In genomic region chr10:88426158-88426816, GRCm38 (mm10) we compare ENCODE assay signal across 8 mouse cellular contexts. TPM values are rescaled to one million over a fixed set of nuclear protein-coding genes. Genes with fewer than 3 reads are reported as not detected.
A peak's percentile ranks its signal among the peaks of the same experiment; 100 is the strongest.
DNase-seq lines count a peak whose midpoint lies in the region; ATAC-seq and TF ChIP-seq lines count a peak whose summit lies in the region.

No protein-coding gene starts in this region.

- H3K27ac ChIP-seq in forebrain, postnatal 0 days (ENCODE audit: low read depth, low read length): no peak overlapping the region
- H3K27ac ChIP-seq in liver, embryonic 13.5 days: no peak overlapping the region
- H3K27ac ChIP-seq in neural tube, embryonic 14.5 days (ENCODE audit: low read depth, low read length): no peak overlapping the region

- no peaks in the 10 kb centered on the region for H3K27me3 ChIP-seq in G1E (ENCODE audit: insufficient read depth, low read length)
- no peaks in the 10 kb centered on the region for H3K27me3 ChIP-seq in forebrain, postnatal 0 days (ENCODE audit: insufficient read depth, low read length)
- no peaks in the 10 kb centered on the region for H3K27me3 ChIP-seq in liver, embryonic 13.5 days
- no peaks in the 10 kb centered on the region for H3K27me3 ChIP-seq in neural tube, embryonic 14.5 days (ENCODE audit: control insufficient read depth, insufficient read depth, low read length)

- H3K4me2 ChIP-seq in forebrain, postnatal 0 days (ENCODE audit: low read depth): no peak overlapping the region
- H3K4me2 ChIP-seq in liver, embryonic 13.5 days: no peak overlapping the region
- no peak overlapping the region for H3K4me2 ChIP-seq in neural tube, embryonic 14.5 days (ENCODE audit: low read depth, low read length)

- no peak overlapping the region for H3K4me3 ChIP-seq in G1E (ENCODE audit: low read depth, low read length)
- H3K4me3 ChIP-seq in forebrain, postnatal 0 days (ENCODE audit: low read depth, low read length): no peak overlapping the region
- no peak overlapping the region for H3K4me3 ChIP-seq in liver, embryonic 13.5 days (replicated peaks)
- H3K4me3 ChIP-seq in neural tube, embryonic 14.5 days (ENCODE audit: low read depth, low read length): no peak overlapping the region

- peak; percentile 40; the same call in 1 of the 2 replicates for TF ChIP-seq CTCF in G1E (IDR thresholded peaks at IDR 0.05; ENCODE audit: low read depth, low read length)
- TF ChIP-seq CTCF in forebrain, postnatal 0 days (IDR thresholded peaks at IDR 0.05; ENCODE audit: low read depth): peak; percentile 87

- WGBS in forebrain, postnatal 0 days: 99% methylated on average over 2 of the region's 2 CpGs
- WGBS in liver, embryonic 13.5 days (ENCODE audit: insufficient replicate concordance): 74% methylated on average over 2 of the region's 2 CpGs
- 96% methylated on average over 2 of the region's 2 CpGs for WGBS in neural tube, embryonic 14.5 days

- peak; percentile 78 for DNase-seq in CD4-positive helper T cell, adult 2 months (ENCODE audit: low read depth, low spot score)
- peak; percentile 43 for DNase-seq in G1E (ENCODE audit: low spot score)
- DNase-seq in cerebellum, adult 11-12 months: peak; percentile 25
- DNase-seq in forebrain, postnatal 0 days: peak; percentile 86
- DNase-seq in kidney, adult 8-10 months: peak; percentile 45 to 57
- DNase-seq in liver, embryonic 13.5 days: peak; percentile 33
- DNase-seq in ovary, adult 18-20 months (ENCODE audit: low spot score): no peak

- peaks cover 94% of the 10 kb centered on the region for H3K36me3 ChIP-seq in G1E (replicated peaks)
- peaks cover 49% of the 10 kb centered on the region for H3K36me3 ChIP-seq in forebrain, postnatal 0 days (ENCODE audit: insufficient read depth)
- H3K36me3 ChIP-seq in liver, embryonic 13.5 days: peaks cover 24% of the 10 kb centered on the region
- peaks cover 8% of the 10 kb centered on the region for H3K36me3 ChIP-seq in neural tube, embryonic 14.5 days (ENCODE audit: control insufficient read depth, insufficient read depth, low read length)

- peaks cover under 1% of the 10 kb centered on the region; the same call in 1 of the 2 replicates for H3K4me1 ChIP-seq in G1E (ENCODE audit: insufficient read depth, low read depth, low read length)
- no peaks in the 10 kb centered on the region for H3K4me1 ChIP-seq in forebrain, postnatal 0 days (ENCODE audit: insufficient read depth)
- no peaks in the 10 kb centered on the region for H3K4me1 ChIP-seq in liver, embryonic 13.5 days (replicated peaks)
- no peaks in the 10 kb centered on the region for H3K4me1 ChIP-seq in neural tube, embryonic 14.5 days (ENCODE audit: control insufficient read depth, insufficient read depth, low read length)

- ATAC-seq in G1E (ENCODE audit: extremely low read depth, insufficient number of reproducible peaks, low FRiP score, poor library complexity, severe bottlenecking): peak; percentile 52
- peak; percentile 94 for ATAC-seq in forebrain, postnatal 0 days
- ATAC-seq in liver, embryonic 13.5 days (ENCODE audit: low read depth): no peak; the same call in 1 of the 2 replicates
- peak; percentile 91; the same call in 1 of the 2 replicates for ATAC-seq in neural tube, embryonic 14.5 days (ENCODE audit: low read depth)

- no peaks in the 10 kb centered on the region for H3K9me3 ChIP-seq in G1E (replicated peaks)
- H3K9me3 ChIP-seq in forebrain, postnatal 0 days (ENCODE audit: low read length): no peaks in the 10 kb centered on the region
- no peaks in the 10 kb centered on the region for H3K9me3 ChIP-seq in liver, embryonic 13.5 days (replicated peaks)
- no peaks in the 10 kb centered on the region for H3K9me3 ChIP-seq in neural tube, embryonic 14.5 days (ENCODE audit: control insufficient read depth, low read length)

- no peak overlapping the region for H3K9ac ChIP-seq in forebrain, postnatal 0 days
- H3K9ac ChIP-seq in liver, embryonic 13.5 days: no peak overlapping the region
- no peak overlapping the region for H3K9ac ChIP-seq in neural tube, embryonic 14.5 days (replicated peaks; ENCODE audit: low read depth, low read length)

RNA-seq across cellular contexts. Expression of gene Sycp3, which starts 33.1 kb away (rescaled TPM):
- total RNA-seq in G1E (2014; fragmentation: Nextera tagmentation): not detected in 2 replicates
- 0.22 and 0.23 TPM in 2 replicates for total RNA-seq in G1E (2017)
- not detected in 2 replicates for polyA plus RNA-seq in G1E (2012)
- total RNA-seq in forebrain, postnatal 0 days (2014; rRNA removed): 0.38 and 0.57 TPM in 2 replicates
- polyA plus RNA-seq in forebrain, postnatal 0 days (2015; fragmentation: Nextera tagmentation; extraction: Ambion mirVana): 0.64 and 1.0 TPM in 2 replicates
- 0.13 TPM in 1 of 2 replicates, not detected in the other for polyA plus RNA-seq in liver, embryonic 13.5 days (2015; fragmentation: Nextera tagmentation; extraction: Ambion mirVana)
- not detected in 2 replicates for polyA plus RNA-seq in neural tube, embryonic 14.5 days (2014; fragmentation: Nextera tagmentation; extraction: Ambion mirVana)

RNA-seq across cellular contexts. Expression of gene Gnptab, which starts 47.4 kb away (rescaled TPM):
- total RNA-seq in G1E (2014; fragmentation: Nextera tagmentation) (50.8 and 63.6 TPM in 2 replicates), G1E (2017) (34.3 and 41.0 TPM in 2 replicates)
- polyA plus RNA-seq in G1E (2012): 2.4 and 2.7 TPM in 2 replicates
- total RNA-seq in forebrain, postnatal 0 days (2014; rRNA removed): 44.0 and 51.9 TPM in 2 replicates
- 16.7 and 21.3 TPM in 2 replicates for polyA plus RNA-seq in forebrain, postnatal 0 days (2015; fragmentation: Nextera tagmentation; extraction: Ambion mirVana)
- polyA plus RNA-seq in liver, embryonic 13.5 days (2015; fragmentation: Nextera tagmentation; extraction: Ambion mirVana): 4.0 and 5.3 TPM in 2 replicates
- 26.7 and 27.1 TPM in 2 replicates for polyA plus RNA-seq in neural tube, embryonic 14.5 days (2014; fragmentation: Nextera tagmentation; extraction: Ambion mirVana)

RNA-seq across cellular contexts. Expression of gene Dram1, which starts 47.4 kb away (rescaled TPM):
- not detected in 2 replicates for total RNA-seq in G1E (2014; fragmentation: Nextera tagmentation)
- total RNA-seq in G1E (2017): 0.11 TPM in 1 of 2 replicates, not detected in the other
- not detected in 2 replicates for polyA plus RNA-seq in G1E (2012)
- total RNA-seq in forebrain, postnatal 0 days (2014; rRNA removed): 0.62 and 0.85 TPM in 2 replicates
- 0.58 and 0.92 TPM in 2 replicates for polyA plus RNA-seq in forebrain, postnatal 0 days (2015; fragmentation: Nextera tagmentation; extraction: Ambion mirVana)
- 0.77 and 1.00 TPM in 2 replicates for polyA plus RNA-seq in liver, embryonic 13.5 days (2015; fragmentation: Nextera tagmentation; extraction: Ambion mirVana)
- 0.35 and 0.73 TPM in 2 replicates for polyA plus RNA-seq in neural tube, embryonic 14.5 days (2014; fragmentation: Nextera tagmentation; extraction: Ambion mirVana)
